Mouse (Mus musculus): ENCODE data around the gene Stx8. TPM values are rescaled to one million over a fixed set of nuclear protein-coding genes. Genes with fewer than 3 reads are reported as not detected.
A peak's percentile ranks its signal among the peaks of the same experiment; 100 is the strongest.

Stx8 gene
- total RNA-seq, 4 experiments from 2014 or later = 27.4 to 41.6 (median 32.4) TPM

- no peak for DNase-seq (ENCODE audit: low spot score in 2 of 2)
These were observed 231.5 kb downstream of the Stx8 start for GRCm38 (mm10) chr11:68197471-68197870.

DNA sequence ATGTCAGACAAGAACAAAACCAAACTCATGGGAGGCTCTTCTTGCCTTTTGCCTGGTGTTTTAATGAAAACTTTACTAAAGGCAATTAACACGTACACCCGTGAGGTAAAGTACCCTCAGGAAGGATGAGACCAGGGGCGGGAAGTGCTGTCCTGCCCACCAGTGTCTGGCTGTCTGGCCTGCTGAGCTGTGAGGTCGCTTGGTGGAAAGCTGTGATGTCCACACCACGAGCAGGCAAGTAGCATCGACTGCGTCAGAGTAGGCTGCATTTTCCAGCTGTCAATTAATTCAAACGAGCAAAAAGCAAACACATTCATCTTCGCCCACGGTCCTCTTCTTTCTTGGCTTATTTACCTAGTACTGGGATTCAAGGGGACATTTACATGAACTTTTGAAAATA, 232.7 kb downstream of the Stx8 start:
- no peak for DNase-seq (ENCODE audit: low spot score in 2 of 2)

DNA sequence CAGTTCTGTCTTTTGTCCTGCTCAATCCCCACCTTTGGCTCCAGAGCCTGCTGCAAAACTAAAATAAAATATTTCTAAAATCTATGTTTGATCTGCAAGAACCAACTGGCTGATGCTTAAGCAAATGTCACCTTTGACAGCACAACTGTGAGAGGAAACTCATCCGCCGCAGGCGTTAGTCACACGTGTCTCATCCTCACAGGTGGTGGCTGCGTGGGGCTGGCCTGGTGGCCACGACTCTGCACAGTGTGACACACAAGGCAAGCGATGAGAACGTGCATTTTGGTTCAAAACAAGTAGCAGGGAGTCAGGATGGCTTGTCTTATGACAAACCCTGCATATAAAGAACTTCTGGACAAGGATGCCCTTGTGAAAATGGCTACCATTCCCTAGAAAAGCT, 233.1 kb downstream of the Stx8 start:
- no peak for DNase-seq (ENCODE audit: low spot score in 2 of 2)

DNA sequence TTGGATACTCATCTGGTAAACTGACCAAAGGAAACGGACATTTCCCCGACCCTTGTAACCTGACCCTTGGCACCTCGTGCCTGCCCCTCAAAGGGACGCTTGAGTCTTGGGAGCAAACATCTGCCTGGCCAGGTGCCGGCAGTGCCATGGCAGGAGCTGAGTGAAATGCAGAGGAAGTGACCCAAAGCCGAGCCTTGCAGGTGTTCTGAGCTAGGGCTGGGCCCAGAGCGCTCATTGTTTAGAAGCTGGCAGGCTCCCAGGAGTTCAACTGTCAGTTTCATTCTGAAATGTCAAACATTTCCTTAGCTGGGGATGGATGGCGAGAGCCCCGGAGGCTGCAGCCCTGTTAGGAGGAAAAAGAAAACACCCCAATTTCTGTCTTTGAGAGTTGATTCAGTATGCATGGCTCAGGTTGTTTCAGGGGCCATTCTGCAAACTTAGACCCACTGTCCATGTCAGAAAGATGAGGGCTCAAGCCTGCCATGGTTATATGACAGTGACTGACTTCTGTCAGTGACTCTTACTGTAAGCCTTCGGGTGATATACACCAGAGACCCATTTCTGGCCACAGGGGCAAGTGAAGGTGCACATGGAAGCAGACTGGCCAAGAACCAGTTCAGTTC, 233.9 kb downstream of the Stx8 start:
- no peak for DNase-seq (ENCODE audit: low spot score in 2 of 2)

GRCm38 (mm10) chr11:68200500-68200899, 234.5 kb downstream of the Stx8 start:
- DNase-seq (ENCODE audit: low spot score in 2 of 2) = no peak

GRCm38 (mm10) chr11:68201063-68201462, 235.1 kb downstream of the Stx8 start:
- DNase-seq (ENCODE audit: low spot score in 2 of 2) = no peak

GRCm38 (mm10) chr11:68201811-68202459, 235.9 kb downstream of the Stx8 start:
- no peak for DNase-seq (ENCODE audit: low spot score in 2 of 2)

GRCm38 (mm10) chr11:68202561-68202960, 236.6 kb downstream of the Stx8 start:
- DNase-seq (ENCODE audit: low spot score in 2 of 2) = no peak

DNA sequence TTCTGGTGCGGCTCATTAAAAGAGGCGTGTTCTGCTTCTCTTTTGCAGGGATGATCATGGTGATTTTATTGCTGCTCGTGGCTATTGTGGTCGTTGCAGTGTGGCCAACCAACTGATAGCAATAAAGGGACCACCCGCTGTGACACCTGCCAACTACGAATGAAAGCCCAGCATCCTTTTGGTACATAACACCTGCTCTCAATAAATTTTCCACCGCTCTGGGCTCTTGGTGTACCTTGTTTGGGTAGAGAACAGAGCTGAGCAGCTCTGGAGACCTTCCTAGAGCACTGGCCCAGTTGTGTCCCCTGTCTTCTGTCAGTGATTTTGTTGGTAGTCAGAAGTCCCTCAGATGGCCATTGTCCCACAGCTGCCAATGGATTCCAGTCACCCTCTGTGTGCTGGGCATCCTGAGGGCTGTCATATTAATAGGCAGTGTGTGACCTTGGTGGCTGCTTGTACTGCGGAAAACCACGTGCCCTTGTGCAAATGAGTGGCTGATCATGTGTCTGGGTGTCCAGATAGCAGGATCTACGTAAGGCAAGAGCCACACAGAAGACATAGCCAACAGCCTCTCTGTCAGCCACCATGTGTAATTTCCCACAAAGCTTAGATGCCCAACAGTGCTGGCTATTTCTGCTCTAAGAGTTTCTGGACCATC, 237.8 kb downstream of the Stx8 start:
- DNase-seq (ENCODE audit: low spot score in 2 of 2) = no peak

DNA sequence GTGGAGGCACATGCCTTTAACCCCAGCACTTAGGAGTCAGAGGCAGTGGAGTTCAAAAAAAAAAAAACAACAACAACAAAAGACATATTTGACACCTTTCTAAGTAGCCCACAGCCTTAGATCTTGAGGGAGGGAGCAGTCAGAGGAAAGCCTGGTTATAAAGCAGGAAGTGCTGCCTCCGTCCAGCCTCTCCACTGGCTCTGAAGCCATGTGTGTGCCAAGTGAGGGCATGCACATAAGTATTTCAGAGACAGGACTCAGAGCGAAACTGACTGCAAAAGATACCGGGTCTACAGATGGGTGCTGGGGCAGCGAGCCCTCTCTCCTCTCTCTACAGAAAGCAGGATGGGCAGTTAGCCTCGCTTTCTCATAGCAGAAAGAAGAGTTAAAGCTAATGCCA, 238.4 kb downstream of the Stx8 start:
- DNase-seq (ENCODE audit: low spot score in 2 of 2) = no peak

GRCm38 (mm10) chr11:68205572-68206229, 239.7 kb downstream of the Stx8 start:
- DNase-seq (ENCODE audit: low spot score in 2 of 2) = peak in 1 of 2 experiments; percentile 39

DNA sequence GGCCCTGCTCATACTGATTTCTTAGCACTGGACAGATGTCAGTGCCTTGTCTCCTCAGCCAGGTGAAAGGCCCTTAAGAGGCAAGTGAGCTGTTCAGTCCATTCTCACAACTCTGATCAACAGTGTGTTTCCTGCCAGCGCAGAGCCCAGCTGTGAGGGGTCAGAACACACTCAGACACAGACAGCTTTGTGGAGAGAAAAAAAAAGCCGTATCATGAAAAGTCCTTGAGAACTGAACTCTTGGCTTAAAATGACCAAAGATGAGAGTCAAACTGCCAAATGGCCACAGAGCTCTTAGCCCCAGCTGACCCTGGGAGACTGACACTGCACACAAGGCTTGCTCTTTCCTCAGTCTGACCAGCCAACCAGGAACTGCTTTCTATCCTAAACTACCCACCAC, 242.0 kb downstream of the Stx8 start:
- no peak for DNase-seq (ENCODE audit: low spot score in 2 of 2)

- no peak for DNase-seq (ENCODE audit: low spot score in 2 of 2)
These were observed 242.6 kb downstream of the Stx8 start for GRCm38 (mm10) chr11:68208582-68208981.

- no peak for DNase-seq (ENCODE audit: low spot score in 2 of 2)
These were observed 243.5 kb downstream of the Stx8 start for GRCm38 (mm10) chr11:68209506-68209905.

GRCm38 (mm10) chr11:68210714-68211113, 244.7 kb downstream of the Stx8 start:
- no peak for DNase-seq (ENCODE audit: low spot score in 2 of 2)

DNA sequence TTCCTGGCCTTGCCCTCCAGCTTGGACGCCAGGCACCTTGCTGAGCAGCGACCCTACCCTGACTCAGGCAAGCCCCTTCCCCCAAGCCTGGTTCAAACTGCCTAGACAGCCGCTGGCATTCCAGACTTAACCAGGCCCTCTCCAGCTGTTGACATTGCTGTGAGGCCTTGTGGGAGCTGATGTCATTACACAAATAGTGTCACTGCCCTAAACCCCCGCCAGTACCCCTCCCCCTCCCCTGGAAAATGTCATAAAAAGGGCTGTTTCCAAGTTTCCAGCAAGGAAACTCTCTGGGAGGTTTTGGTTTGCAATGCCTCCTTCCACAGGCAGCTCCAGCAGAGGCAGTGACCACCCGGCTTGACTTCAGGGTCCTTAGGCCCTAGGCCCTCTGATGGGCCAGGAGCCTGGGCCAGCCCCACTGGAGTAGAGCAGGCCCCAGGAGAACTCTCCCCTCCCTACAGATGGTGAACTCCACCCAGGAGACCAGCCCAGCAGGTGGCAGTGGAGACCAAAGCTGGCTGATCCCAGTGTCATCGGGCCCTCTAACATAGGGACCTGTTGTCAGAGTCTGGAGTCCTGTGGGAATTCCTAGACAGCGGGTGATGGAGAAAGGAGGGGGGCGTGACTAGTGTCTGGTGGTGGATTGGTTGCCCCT, 246.1 kb downstream of the Stx8 start:
- no peak for DNase-seq (ENCODE audit: low spot score in 2 of 2)

DNA sequence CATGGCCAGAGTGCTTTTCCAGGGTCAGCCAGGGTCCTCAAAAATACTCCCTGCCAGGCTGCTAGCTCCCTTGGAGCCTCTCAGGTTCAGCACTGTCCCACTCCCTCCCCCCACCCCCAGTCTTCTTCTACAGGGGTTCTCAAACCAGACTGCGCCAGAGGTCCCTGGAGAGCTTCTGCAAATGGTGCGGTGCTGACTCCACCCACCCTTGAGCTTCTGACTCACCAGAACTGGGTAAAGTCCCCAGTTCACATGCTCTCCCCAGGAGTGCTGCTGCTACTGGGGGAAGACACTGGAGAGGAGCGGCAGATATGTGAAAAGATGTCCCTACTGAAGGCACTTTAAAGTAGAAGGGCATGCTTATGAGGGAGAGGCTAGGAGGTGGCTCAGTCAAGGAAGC, 247.9 kb downstream of the Stx8 start:
- DNase-seq (ENCODE audit: low spot score in 2 of 2) = no peak

GRCm38 (mm10) chr11:68214496-68215205, 248.7 kb downstream of the Stx8 start:
- DNase-seq (ENCODE audit: low spot score in 2 of 2) = no peak

DNA sequence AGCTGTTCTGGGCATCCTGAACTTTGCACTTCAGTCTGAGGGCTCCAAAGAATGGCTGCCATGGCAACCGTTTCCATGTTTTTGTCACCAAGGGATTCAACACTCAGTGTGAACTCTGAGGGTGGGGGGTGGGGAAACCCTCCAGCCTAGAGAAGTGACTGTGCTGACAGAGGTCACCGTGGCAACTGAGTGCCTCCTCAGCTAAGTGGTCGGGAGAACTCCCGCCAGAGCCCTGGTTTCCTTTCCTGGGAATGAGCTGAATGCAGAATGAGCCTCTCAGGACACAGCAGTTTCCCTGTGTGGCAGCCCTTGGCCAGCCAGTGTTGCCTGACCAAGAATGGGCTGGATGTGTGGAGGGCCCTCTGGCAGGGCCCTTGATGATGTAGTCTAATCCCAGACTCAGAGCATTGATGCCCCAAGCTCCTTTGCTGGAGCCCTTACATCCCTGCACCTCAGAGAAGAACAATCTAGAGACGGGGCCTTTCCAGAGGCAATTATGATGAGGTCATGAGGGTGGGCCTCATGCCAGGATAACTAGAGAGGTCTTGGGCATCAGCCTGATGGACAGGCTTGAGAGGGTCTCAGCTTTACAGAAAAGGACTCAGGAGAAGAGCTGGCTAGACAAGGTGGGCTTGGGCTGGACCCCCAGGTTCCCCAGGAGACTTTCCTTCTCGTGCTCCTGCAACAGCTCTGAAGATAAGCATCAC, 249.4 kb downstream of the Stx8 start:
- DNase-seq (ENCODE audit: low spot score in 2 of 2) = no peak

GRCm38 (mm10) chr11:68216041-68216440, 250.0 kb downstream of the Stx8 start:
- DNase-seq (ENCODE audit: low spot score in 2 of 2) = no peak
